Mouse (Mus musculus) lung, adult 2 months (tissue): ENCODE measurements around the gene Dph3.

Experiments used
- CTCF ChIP-seq: fragments of 200-500 bp; IDR thresholded peaks from 2 replicates; pipeline ENCODE4 v1.5.1; 2011; ENCODE audit warnings: mild to moderate bottlenecking, low read length, control low read depth; ENCODE audit not compliant: insufficient read depth
- POLR2A ChIP-seq: fragments of 200-500 bp; IDR thresholded peaks from 2 replicates; pipeline ENCODE4 v1.6.1; 2011; ENCODE audit warnings: low read depth, mild to moderate bottlenecking, control low read depth, low read length, borderline replicate concordance; ENCODE audit errors: extremely low read depth

DNA sequence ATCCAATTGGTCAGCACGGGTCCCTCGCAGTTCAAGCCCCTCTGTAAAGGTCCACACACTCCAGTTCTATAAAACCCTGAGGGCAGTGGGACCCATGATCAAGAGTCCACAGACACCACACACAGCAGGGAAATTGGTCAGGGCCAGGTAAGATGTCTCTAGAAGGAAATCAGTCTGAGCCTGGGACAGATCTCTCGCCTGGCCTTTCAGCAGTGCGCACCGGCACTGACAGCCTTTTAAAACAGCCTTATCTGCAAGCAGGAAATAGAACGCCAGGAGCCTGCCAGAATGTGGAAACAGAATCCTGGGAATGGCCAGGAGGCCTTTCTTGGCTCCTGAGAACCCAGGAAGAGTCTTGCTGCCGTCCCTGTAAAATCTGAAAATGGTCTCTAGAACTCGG lies 29.7 kb downstream of the Dph3 start:
- no peak for TF ChIP-seq CTCF
- TF ChIP-seq POLR2A, result no peak
